Mouse (Mus musculus) brain, embryonic 14.5 days (tissue): Measurements from ENCODE around the gene Fmnl1.

ENCODE experiments used
- CTCF ChIP-seq: fragments of 200-500 bp; IDR thresholded peaks from 2 replicates; pipeline ENCODE4 v1.5.1; 2012; ENCODE audit warnings: inconsistent platforms, mild to moderate bottlenecking, moderate library complexity, borderline replicate concordance; ENCODE audit not compliant: insufficient read depth, insufficient read length; ENCODE audit errors: extremely low read depth
- POLR2A ChIP-seq: fragments of 200-500 bp; IDR thresholded peaks from 2 replicates; pipeline ENCODE4 v1.6.1; 2012; ENCODE audit warnings: mild to moderate bottlenecking, inconsistent platforms, borderline replicate concordance; ENCODE audit not compliant: poor library complexity, insufficient read depth, insufficient read length, severe bottlenecking; ENCODE audit errors: extremely low read depth

GRCm38 (mm10) chr11:103217790-103218516 lies 47.0 kb downstream of the Fmnl1 start, which contains the start of gene Spata32:
- no peak for TF ChIP-seq POLR2A
- TF ChIP-seq CTCF, result no peak
